Mouse (Mus musculus): ENCODE measurements around the gene Scube3.
A peak's percentile ranks its signal among the peaks of the same experiment; 100 is the strongest.

Scube3 gene

DNA sequence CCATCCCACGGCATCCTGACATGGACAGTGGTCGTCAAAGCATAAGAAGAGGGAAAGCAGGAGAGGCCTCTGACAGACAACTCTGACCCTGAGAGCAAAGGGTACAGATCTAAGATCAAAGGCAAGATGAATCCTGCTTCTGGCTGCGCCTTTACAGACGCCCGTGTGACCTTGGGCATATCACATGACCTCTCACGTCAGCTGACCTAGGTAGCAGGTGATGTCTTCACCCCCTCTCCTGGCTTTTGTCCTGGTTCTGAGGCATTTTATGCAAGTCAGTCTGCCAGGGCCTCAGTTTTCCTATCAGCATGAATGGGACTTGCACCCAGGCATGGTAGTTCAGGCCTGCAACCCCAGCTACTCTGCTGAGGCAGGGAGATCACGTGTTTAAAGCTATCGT lies 3.9 kb upstream of the Scube3 start:
- H3K4me1 ChIP-seq (replicated peaks; ENCODE audit: low read depth, low read length), result peaks cover 70% of the 10 kb centered on the region
- no peaks in the 10 kb centered on the region for H3K9me3 ChIP-seq (ENCODE audit: low read length)
- TF ChIP-seq CTCF (conservative IDR thresholded peaks at IDR 0.05; ENCODE audit: low read length) (no peak), NANOG (IDR thresholded peaks at IDR 0.05; ENCODE audit: borderline replicate concordance, low read length) (no peak), POU5F1 (IDR thresholded peaks at IDR 0.05; ENCODE audit: borderline replicate concordance, low read length) (no peak)
- H3K27me3 ChIP-seq (ENCODE audit: insufficient read depth, low read length), result peaks cover 41% of the 10 kb centered on the region
- peak overlapping the region; percentile 35; the same call in 1 of the 2 replicates for H3K4me3 ChIP-seq (replicated peaks; ENCODE audit: low read length)
- no peaks in the 10 kb centered on the region for H3K36me3 ChIP-seq (ENCODE audit: insufficient read depth, low read length)

GRCm38 (mm10) chr17:28138685-28139084 lies 3.3 kb upstream of the Scube3 start:
- peaks cover 69% of the 10 kb centered on the region for H3K4me1 ChIP-seq (replicated peaks; ENCODE audit: low read depth, low read length)
- TF ChIP-seq NANOG (IDR thresholded peaks at IDR 0.05; ENCODE audit: borderline replicate concordance, low read length) (no peak), POU5F1 (IDR thresholded peaks at IDR 0.05; ENCODE audit: borderline replicate concordance, low read length) (no peak), CTCF (conservative IDR thresholded peaks at IDR 0.05; ENCODE audit: low read length) (no peak)
- peaks cover 46% of the 10 kb centered on the region for H3K27me3 ChIP-seq (ENCODE audit: insufficient read depth, low read length)
- peak overlapping the region; percentile 35 for H3K4me3 ChIP-seq (replicated peaks; ENCODE audit: low read length)
- H3K9me3 ChIP-seq (ENCODE audit: low read length), result no peaks in the 10 kb centered on the region
- no peaks in the 10 kb centered on the region for H3K36me3 ChIP-seq (ENCODE audit: insufficient read depth, low read length)

GRCm38 (mm10) chr17:28140431-28141204 lies 1.3 kb upstream of the Scube3 start:
- peaks cover 58% of the 10 kb centered on the region for H3K27me3 ChIP-seq (ENCODE audit: insufficient read depth, low read length)
- no peaks in the 10 kb centered on the region for H3K9me3 ChIP-seq (ENCODE audit: low read length)
- H3K4me1 ChIP-seq (replicated peaks; ENCODE audit: low read depth, low read length), result peaks cover 78% of the 10 kb centered on the region
- no peaks in the 10 kb centered on the region for H3K36me3 ChIP-seq (ENCODE audit: insufficient read depth, low read length)
- TF ChIP-seq NANOG (IDR thresholded peaks at IDR 0.05; ENCODE audit: borderline replicate concordance, low read length) (no peak), CTCF (conservative IDR thresholded peaks at IDR 0.05; ENCODE audit: low read length) (no peak), POU5F1 (IDR thresholded peaks at IDR 0.05; ENCODE audit: borderline replicate concordance, low read length) (no peak)
- peak overlapping the region; percentile 85 for H3K4me3 ChIP-seq (replicated peaks; ENCODE audit: low read length)

- Histone ChIP-seq H3K4me3 (replicated peaks; ENCODE audit: low read length) (peak overlapping the region; percentile 85), H3K36me3 (ENCODE audit: insufficient read depth, low read length) (no peaks in the 10 kb centered on the region), H3K9me3 (ENCODE audit: low read length) (no peaks in the 10 kb centered on the region), H3K4me1 (replicated peaks; ENCODE audit: low read depth, low read length) (peaks cover 80% of the 10 kb centered on the region), H3K27me3 (ENCODE audit: insufficient read depth, low read length) (peaks cover 60% of the 10 kb centered on the region)
- TF ChIP-seq CTCF (conservative IDR thresholded peaks at IDR 0.05; ENCODE audit: low read length), result no peak
- TF ChIP-seq POU5F1 (IDR thresholded peaks at IDR 0.05; ENCODE audit: borderline replicate concordance, low read length), result no peak
- TF ChIP-seq NANOG (IDR thresholded peaks at IDR 0.05; ENCODE audit: borderline replicate concordance, low read length), result no peak
Observed at GRCm38 (mm10) chr17:28141205-28141650, 713 bp upstream of the Scube3 start.

DNA sequence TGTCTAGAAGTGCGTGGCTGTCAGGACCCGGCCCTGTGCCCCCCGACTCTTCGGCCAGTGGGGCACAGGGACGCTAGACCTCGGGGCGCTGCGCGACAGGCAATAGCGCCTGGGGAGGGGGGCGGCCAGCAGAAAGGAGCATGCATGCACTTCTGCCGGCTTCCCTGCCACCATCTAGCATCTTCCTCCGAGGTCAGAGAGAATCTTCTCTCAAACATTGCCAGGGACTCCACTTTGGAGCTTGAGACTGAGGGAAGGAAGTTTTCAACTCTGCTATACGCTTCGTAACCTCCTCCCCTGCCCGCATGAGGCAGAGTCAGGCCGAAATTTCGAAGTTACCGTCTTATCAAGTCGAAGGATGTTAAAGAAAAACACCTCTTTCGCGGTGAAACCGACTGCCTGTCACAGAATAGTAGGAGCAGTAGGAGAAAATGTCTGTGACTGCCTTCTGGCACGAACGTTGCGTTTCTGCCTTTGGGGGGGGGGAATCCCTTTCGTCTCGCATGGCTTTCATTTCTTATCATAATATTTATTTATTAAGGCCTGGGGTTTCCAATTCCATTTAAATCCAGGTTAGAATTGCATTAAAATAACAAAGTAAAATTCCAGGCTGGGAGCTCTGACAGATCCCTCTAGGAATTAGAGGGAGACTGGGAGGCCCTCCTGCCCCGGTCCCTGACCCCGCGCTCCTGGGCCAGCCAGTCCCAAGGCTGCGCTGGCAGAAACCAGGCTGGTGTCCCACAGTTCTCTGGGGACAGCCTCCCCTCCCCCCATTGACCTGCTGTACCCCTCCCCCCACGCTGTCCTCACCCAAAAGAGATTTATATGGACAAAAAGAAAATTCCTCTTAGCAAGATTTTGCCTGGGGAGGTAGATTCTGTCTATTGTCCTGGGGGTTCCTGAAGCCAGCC lies 1.0 kb downstream of the Scube3 start:
- H3K4me1 ChIP-seq (replicated peaks; ENCODE audit: low read depth, low read length), result peaks cover 85% of the 10 kb centered on the region
- H3K36me3 ChIP-seq (ENCODE audit: insufficient read depth, low read length), result no peaks in the 10 kb centered on the region
- peaks cover 63% of the 10 kb centered on the region for H3K27me3 ChIP-seq (ENCODE audit: insufficient read depth, low read length)
- TF ChIP-seq NANOG (IDR thresholded peaks at IDR 0.05; ENCODE audit: borderline replicate concordance, low read length), result no peak
- no peak for TF ChIP-seq CTCF (conservative IDR thresholded peaks at IDR 0.05; ENCODE audit: low read length)
- TF ChIP-seq POU5F1 (IDR thresholded peaks at IDR 0.05; ENCODE audit: borderline replicate concordance, low read length), result no peak
- no peaks in the 10 kb centered on the region for H3K9me3 ChIP-seq (ENCODE audit: low read length)
- peak overlapping the region; percentile 85 for H3K4me3 ChIP-seq (replicated peaks; ENCODE audit: low read length)

DNA sequence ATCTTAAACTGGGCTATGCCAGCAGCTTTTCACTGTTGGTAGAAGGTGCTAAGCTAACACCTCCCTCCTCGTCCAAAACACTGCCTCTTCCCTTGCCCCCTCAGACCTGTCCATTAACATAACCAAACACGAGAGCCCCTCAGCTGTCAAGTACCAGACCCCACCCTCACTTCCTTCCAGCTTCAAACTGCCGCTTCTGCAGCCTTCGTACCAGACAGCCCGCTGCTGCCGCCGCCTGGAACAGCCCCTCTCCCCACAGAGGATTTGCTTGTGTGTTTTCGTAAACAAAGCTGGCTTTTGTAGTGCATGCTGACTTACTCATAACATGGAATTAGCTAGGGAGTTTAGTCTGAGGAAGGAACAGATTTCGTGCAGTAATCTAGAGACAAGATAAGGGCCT lies 1.8 kb downstream of the Scube3 start:
- H3K4me3 ChIP-seq (replicated peaks; ENCODE audit: low read length), result peak overlapping the region; percentile 32
- no peaks in the 10 kb centered on the region for H3K9me3 ChIP-seq (ENCODE audit: low read length)
- peaks cover 85% of the 10 kb centered on the region for H3K4me1 ChIP-seq (replicated peaks; ENCODE audit: low read depth, low read length)
- peaks cover 65% of the 10 kb centered on the region for H3K27me3 ChIP-seq (ENCODE audit: insufficient read depth, low read length)
- no peak for TF ChIP-seq NANOG (IDR thresholded peaks at IDR 0.05; ENCODE audit: borderline replicate concordance, low read length)
- TF ChIP-seq POU5F1 (IDR thresholded peaks at IDR 0.05; ENCODE audit: borderline replicate concordance, low read length), result no peak
- no peak for TF ChIP-seq CTCF (conservative IDR thresholded peaks at IDR 0.05; ENCODE audit: low read length)
- H3K36me3 ChIP-seq (ENCODE audit: insufficient read depth, low read length), result no peaks in the 10 kb centered on the region

DNA sequence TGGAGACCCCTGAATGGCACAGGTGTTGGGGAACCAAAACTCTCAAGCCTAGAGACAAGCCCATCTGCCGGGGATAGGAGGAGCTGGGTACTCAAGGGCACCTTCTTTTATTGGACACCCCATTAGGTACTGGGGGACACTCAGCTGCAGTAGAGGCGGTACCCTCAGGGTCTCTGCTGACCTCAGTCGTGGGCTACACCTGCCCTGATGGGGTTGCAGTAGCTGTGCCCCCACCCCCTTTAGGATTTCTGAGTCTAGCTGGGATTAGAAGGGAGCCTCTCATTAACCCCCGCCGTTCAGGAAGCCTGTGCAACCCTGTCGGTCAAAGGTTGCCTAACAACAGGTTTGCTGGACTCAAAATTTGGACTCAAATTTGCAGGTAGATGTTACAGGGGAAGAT lies 2.3 kb downstream of the Scube3 start:
- Histone ChIP-seq H3K4me1 (replicated peaks; ENCODE audit: low read depth, low read length) (peaks cover 85% of the 10 kb centered on the region), H3K9me3 (ENCODE audit: low read length) (no peaks in the 10 kb centered on the region), H3K27me3 (ENCODE audit: insufficient read depth, low read length) (peaks cover 66% of the 10 kb centered on the region), H3K36me3 (ENCODE audit: insufficient read depth, low read length) (no peaks in the 10 kb centered on the region), H3K4me3 (replicated peaks; ENCODE audit: low read length) (peak overlapping the region; percentile 32)
- no peak for TF ChIP-seq NANOG (IDR thresholded peaks at IDR 0.05; ENCODE audit: borderline replicate concordance, low read length)
- no peak for TF ChIP-seq CTCF (conservative IDR thresholded peaks at IDR 0.05; ENCODE audit: low read length)
- TF ChIP-seq POU5F1 (IDR thresholded peaks at IDR 0.05; ENCODE audit: borderline replicate concordance, low read length), result no peak

GRCm38 (mm10) chr17:28148288-28148687 lies 6.3 kb downstream of the Scube3 start:
- H3K9me3 ChIP-seq (ENCODE audit: low read length), result no peaks in the 10 kb centered on the region
- no peak for TF ChIP-seq NANOG (IDR thresholded peaks at IDR 0.05; ENCODE audit: borderline replicate concordance, low read length)
- no peak for TF ChIP-seq CTCF (conservative IDR thresholded peaks at IDR 0.05; ENCODE audit: low read length)
- TF ChIP-seq POU5F1 (IDR thresholded peaks at IDR 0.05; ENCODE audit: borderline replicate concordance, low read length), result no peak
- peaks cover 88% of the 10 kb centered on the region for H3K4me1 ChIP-seq (replicated peaks; ENCODE audit: low read depth, low read length)
- H3K4me3 ChIP-seq (replicated peaks; ENCODE audit: low read length), result peak overlapping the region; percentile 23
- H3K36me3 ChIP-seq (ENCODE audit: insufficient read depth, low read length), result no peaks in the 10 kb centered on the region
- peaks cover 36% of the 10 kb centered on the region for H3K27me3 ChIP-seq (ENCODE audit: insufficient read depth, low read length)

Data from E14TG2a.4 (cell line).